Mouse (Mus musculus) right cerebral cortex, postnatal 4 days (tissue): ENCODE measurements at regions not wholly inside any gene's neighbourhood (a gene's known extent, or its start where the extent isn't known, plus 50 kb on each side); places are given as distances from the start of the nearest gene placed in this dataset.

Experiments used
- DNase-seq: peaks from one replicate; pipeline ENCODE4 v3.0.0-alpha.2; 2022

DNA sequence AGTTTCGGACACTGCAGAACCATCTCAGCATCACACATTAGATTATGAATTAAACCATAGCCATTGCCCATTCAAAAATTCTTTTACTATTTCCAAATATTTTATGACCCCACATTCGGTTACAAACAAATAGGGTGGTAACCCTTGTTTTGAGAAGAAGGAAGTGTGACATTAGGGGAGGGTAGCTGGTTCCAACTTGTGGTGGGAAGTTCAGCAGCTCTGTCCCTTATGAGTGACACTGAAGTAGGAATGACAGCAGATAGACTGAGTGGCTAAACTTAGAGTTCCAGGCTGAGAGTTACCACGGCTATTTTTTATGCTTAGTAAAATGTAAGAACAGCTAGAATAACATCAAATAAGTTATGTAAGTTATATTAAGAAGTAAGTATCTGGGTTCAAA is 257.1 kb upstream of the Pkn2 start:
- DNase-seq, result no peak

DNA sequence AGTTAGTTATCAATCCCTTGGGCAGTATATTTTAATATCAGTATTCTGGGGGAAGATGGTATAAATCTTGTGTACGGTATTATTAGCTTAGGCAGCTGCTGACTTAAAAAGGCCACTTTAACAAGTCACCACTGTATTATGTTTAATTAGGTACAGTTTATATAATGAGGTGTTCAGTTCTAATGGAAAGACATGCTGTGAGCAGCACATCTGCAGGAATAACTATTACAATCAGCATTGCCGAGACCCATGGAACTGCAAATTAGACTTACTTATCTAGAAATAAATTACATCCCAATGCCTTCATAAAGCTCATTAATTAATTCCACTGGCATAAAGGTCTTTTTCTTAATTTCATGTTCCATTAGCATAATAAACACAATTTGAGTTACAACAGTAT is 252.7 kb upstream of the Pkn2 start:
- DNase-seq, result no peak

DNA sequence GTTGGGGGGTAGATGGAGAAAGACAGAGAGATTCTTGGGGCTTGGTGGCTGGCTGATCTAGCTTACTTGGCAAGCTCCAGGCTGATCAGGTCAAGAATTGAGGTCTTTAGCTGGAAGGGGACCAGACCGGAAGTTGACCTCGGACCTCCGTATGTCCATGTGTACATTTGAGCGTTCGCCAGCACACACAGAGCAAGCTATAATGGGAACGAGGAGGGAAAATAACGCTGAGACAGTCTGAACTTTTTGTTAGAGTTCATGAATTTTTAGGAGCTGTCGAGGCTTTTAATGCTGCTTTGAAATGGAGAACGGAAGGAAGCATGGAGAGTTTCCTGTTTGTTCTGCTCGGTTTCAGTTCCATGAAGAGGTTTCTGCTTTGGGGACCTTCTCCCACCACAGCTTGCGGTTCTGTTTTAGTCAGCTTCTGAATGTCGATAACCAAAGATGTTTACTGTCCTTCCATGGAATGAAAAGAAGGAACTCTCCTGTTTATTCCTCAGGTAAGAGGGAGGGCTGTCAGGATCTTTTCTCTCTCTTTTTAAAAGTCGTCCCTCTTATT is 226.0 kb upstream of the Pkn2 start:
- DNase-seq, result no peak

DNA sequence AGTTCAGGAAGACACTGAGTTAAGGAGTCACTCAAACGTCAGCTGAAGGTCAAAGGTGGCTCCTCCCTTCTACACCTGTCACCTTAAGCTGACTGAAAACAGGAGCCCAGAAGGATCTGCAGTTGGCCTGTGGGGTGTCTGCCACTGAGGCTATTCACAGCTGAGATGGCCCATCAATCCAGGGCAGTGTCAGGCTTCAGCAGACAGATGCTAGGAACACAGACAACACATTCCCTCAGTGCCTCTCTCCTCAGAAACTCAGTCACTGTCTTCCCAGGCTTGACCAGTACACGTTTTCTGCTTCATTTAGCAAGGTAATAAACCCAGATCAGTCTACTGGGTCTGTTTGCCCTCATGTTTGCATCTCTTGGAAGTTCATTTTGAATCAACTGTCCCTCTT is 222.9 kb upstream of the Pkn2 start:
- DNase-seq, result no peak

DNA sequence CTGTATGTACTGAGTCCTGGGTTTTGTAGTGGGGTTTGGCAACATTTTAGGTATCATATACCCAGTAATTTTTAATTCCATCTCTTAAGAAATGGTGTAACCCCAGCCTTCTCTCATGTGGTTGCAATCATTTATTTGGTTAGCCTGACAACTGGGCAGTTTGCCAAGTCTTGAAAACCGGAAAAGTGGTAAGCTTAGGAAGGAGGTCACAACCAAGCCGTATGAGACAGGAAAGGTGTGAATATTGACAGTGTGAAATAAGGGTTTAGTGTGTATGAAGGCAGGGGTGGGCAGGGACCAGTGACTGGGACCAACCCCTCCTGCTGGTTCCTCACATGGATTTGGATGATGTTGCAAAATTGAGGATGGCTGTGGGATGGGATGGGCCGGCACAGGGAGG is 221.5 kb upstream of the Pkn2 start:
- DNase-seq, result no peak

DNA sequence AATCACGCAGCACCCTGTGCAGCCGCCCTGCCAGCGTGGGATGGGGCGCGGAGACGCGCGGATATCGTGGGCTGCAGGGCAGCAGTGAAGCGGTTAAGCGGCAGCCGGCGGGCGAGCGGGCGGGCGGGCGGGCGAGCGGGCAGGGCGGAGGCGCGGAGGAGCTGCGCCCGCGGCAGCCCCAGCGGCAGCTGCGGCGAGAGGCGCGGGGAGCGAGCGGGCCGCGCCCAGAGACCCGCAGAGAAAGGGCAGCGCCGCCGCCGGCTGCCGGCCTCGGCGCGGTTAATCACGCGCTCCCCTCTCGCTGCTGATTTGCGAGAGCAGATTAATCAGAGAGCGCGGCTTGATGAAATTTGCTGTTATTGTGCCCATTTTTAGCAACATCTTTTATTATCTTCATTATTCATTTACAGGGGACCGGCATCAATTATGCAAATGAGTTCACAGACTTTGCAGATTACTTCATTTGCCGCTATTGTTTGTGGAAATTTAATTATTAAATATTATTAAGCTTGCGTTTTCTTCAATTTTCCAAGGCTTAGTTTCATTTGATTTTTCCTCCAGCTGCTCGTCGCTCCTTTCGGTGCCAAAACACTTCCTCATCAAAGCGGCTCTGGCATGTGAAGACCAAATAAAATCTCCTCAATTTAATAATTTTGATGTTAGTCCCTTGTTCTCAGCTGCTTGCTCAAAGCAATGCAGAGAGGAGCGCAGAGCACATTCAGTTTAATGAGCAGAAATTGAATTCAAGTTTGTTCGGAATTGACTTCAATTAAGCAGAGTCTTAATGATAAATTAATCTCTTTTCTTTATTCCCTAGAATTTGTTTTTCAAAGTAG is 219.2 kb upstream of the Pkn2 start:
- peak; percentile 50 for DNase-seq

DNA sequence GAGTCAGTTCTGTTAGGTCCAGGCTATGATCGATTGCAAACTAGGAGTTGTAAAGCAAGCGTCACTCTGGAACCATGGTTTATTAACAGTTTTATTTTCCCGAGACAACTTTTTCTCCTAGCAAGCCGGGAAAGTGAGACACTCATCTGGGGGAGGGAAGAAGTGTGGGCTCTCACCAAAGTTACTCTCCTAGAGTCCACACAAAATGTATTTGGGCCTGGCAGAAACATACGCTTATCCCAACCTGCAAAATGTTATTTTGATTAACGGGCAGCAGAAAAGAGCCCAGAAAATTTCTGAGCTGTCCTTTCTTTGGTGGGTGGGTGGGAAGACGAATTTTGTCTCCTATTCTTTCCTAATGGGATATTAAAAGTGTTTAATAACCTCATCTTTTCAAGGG is 218.4 kb upstream of the Pkn2 start:
- no peak for DNase-seq

DNA sequence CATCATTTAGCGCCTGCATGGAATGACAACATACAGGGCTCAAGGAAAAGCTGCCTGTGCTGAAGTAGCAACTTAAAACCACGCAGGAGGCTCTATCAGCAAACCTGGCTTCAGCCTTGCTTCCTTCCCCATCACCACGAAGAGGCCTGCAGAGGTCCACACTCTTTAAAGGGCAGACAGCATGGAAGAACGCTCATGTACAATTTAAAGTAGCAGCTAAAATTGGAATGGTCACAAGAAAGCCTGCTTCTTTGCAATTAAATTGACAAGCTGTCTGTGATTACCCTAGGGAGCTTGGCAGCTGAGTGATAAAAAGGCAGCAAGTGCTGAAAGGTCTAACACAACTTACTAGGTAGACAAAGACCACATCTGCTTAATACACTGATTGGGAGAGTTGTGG is 210.4 kb upstream of the Pkn2 start:
- no peak for DNase-seq

DNA sequence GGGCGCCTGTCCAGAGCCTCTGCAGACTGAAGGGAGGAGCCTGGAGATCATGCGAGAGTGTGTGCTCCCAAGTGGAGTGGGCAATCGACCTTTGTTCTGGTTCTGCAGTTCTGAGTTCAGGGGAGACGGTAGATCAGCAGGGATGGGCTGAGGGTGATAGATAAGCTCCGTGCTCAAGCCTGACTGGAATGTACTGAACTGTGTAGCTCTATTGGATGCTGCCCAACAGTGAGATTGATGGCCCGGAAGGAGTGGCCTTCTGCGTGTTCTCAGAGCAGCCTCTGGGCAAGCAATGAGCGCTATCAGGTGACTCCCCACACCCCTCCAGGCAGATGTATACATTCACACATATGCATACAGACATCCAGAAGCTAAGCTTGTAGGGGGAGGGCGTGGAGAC is 209.1 kb upstream of the Pkn2 start:
- no peak for DNase-seq

DNA sequence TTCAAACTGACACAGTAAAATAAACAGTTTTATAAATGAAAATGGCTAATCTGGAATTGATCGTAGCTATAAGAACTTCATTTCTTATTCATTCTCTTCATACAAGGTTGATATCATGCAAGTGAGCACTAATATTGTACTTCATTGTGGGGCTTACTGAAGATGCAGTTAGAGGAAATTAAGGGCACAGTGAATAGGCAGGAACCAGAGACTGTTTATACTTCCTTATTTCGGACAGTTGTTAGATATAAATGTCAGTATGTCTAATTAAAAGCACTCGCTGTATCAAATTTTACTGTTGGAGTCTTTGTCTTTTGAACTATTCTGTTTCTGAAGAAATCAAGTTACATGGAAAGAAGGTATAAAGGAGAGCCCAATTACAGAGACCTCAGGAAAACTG is 208.5 kb upstream of the Pkn2 start:
- no peak for DNase-seq

DNA sequence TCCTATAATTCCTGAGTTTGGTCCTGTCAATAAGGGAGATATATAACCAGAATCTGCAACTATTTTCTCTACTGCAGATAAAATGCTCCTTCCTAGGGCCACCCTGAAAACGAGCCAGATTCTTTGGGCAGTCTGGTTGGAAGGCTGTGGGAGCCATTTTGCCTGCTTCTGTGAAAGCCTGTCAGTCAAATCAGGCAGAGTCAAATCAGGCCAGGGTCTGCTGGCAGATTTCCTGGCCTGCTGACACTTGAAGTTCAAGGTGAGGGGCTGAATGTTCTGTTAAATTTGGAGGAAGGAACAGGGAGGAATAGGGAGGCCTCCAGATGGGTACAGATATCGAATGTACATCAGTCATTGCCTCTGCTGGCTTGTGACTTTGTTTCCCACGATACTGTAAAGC is 206.0 kb upstream of the Pkn2 start:
- DNase-seq, result no peak

DNA sequence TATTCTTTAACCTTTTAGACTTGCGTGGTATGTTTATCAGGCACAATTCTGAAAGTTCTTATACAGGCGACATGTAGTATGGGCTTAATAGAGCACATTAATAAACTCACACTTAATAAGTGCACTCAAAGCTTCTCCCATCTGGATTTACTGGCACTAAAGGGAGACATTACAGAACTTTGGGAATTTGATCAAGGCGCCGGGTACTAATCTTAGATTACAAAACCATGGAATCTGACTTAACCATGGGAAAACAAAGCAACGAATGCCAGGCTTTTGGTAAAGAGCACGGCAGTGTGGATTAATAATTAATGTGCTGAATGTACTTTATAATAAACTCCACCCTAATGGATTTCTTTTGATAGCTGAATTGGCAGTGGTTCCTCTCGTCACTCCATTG is 196.5 kb upstream of the Pkn2 start:
- no peak for DNase-seq

DNA sequence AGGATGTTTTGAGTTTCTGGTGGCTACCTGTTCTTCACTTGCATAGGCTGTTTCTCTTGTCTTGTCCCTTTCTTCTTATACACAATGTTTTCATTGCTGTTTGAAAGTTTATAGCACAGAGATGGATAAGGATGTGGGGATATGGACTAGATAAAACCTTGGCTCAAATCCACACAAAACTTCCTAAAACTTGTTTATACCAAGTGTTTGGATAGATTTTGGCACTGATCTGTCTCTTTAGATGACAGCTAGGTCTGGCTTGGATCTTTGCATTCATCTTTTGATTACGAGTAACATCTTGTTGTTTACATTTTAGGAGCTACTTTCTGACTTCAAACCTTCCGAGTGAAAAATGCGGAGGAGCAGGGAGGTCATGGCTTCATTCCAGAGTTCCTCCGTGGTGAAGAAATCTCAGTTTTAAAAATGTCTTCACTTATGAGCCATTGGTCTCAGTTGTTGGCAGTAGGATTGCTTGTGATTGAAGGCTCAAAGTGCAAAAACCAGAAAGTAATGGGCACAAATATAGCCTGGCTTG is 190.1 kb upstream of the Pkn2 start:
- DNase-seq, result no peak

DNA sequence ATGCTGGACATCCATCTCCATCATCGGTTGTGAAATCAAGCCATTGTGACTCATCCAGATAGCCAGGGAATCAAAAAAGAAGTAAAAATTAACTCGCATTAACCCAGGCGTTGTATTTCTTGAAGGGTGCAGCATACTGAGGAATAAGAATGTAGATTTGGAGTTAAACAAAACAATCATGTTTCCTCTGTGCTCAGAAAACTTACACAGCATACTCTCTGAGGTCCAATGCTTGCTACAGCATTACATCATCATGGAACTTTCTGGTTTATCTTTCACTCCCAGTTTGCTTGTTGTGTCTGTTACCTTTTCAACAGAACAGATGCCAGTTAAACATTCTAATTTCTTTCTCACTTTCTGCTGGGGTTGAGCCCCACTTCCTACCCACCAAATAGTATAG is 173.1 kb upstream of the Pkn2 start:
- no peak for DNase-seq

DNA sequence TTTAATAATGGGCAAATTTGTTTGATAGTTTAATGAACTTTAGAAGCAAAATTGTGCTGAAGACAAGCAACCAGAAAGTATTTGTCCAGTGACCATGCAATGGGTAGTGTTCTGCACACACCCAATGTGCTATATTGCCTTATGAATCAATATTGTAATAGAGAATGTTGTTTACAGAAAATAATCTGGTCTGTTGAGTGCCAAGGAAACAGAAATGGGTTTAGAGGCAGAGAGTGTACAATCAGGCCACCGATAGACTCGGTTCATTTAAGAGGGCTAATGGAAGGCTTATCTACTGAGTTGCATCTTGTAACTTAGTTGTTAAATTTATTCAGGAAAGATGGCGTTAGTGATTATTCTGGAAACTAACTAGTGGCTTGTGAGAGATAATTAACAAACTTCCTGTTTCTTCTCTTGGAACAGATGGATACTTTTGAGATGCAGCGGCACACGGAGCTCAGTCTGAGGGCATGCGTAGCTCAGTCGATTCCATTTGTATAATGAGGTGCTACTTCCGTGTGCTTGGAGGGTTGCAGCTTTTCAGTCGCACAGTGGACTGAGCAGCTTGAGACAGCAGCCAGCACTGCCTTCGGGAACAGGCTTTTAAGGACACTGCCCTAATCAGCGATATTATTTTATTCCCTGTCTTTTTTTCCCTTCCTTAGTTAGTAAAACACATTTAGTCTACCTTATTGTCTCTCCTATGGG is 171.6 kb upstream of the Pkn2 start:
- no peak for DNase-seq

DNA sequence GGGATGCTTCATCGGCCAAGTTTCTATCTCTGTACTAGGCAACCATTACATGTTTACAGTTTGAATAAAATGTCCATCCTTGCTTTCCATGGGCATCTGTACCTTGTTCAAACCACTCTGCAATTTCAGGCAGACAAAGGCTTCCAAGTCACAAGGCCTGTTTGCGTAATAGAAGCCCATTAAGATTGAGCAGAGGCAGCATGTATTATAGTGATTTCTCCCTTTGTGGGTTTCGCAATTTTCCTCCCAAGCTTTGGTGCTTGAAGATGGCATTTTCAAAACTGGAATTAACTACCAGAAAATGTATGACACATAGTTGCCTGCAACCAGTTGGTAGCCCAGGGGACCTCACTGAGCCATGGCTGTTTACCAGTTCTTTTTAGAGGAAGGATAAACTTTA is 158.9 kb upstream of the Pkn2 start:
- no peak for DNase-seq

DNA sequence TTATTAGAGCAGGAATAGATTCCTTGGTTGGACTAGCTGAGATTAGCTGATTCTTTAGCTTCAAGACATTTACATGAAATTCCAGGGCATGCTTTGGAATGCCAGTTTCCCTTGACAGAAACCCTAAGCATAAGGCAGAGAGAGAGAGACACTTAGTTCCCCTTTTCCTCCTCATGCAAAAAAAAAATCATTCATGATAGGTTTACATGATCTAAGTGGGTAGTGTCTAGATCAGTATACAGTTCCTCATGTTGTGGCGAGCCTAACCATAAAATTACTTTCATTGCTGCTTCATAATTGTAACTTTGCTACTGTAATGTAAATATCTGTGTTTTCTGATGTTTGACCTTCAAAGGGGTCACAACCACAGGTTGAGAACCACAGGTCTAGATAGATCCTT is 154.3 kb upstream of the Pkn2 start:
- no peak for DNase-seq

DNA sequence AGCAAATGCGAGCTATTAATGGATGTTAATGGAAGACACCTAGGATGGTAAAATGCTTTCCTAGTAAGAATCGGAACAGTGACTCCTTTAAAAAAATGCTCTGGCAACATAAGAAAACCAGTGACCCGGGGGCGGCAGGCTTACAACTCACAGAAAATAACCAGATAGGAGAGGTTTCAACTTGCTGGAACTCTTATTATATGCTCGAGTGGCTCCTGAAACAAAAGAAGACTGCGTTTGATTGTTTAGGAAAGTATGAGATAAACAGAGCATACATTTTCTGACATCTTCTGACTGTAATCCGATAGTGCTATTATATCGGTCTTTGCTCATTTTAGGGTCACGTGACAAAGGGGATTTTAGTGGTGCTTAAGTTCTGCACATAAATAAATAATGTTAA is 152.8 kb upstream of the Pkn2 start:
- no peak for DNase-seq

DNA sequence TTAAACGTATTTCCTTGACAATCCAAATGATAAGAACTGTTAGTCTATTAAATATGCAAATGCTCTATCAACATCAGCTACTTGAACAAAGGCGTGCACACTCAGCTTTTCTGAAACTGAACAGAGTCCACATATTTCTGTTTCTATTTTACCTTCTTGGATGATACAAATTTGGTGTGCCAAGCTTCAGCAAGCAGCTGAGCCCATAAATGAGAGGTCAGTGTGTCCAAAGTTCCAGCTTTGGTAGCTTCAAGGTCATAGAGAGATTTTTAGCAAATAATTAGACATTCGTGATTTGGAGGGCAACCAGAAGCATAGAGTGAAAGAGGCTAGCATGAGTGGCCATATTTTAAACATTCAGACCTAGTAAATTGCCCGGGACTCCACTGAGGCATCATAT is 140.7 kb upstream of the Pkn2 start:
- no peak for DNase-seq

DNA sequence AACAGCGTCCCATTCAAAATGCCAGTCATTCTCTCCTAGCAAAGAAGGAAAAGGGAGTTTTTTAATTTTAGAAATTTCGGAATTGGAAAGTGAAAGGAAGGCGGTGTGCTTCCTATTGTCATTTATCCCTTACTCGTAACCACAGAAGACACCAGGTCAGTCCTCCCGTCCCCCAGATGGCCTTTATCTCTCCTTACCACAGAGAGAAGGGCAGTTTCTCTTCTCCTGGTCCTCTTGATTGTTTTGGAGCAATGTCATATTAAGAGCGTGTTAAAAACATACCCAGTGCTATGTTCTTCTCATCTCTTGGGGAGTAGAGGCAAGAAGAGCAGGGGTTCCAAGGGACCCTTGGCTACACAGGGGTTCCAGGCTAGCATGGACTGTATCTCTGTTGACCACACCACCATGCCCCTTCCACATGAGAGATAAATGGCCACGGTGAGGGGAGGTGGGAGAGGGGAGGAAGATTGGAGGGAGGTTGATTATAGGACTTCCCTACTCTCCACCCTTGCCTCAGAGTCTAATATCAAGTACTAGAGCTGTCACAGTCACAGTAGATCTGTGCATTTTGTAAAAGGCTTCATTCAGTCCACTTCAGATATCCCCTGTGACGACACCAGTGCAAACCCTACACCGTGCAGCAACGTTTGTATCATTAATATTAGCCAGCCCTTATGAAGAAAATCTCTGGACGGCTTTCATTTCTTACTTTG is 139.5 kb upstream of the Pkn2 start:
- no peak for DNase-seq

DNA sequence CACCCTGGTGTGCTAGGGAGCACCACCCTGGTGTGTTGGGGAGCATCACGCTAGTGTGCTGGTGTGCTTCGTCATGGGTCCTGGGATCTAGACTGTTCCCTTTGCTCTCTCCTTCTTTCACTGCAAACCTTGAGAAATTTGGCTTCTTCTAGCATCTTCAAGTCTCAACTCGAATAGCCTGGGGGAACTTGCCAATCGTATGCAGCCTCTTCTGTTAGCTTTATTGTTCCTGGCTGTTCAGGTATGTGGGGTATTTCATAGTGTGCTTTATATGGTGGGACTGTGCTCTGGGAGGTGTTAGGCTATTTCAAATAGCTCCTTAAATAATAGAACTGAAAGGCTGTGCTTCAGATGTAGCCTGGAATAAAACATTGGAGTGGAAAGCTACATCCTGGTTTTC is 135.7 kb upstream of the Pkn2 start:
- no peak for DNase-seq

DNA sequence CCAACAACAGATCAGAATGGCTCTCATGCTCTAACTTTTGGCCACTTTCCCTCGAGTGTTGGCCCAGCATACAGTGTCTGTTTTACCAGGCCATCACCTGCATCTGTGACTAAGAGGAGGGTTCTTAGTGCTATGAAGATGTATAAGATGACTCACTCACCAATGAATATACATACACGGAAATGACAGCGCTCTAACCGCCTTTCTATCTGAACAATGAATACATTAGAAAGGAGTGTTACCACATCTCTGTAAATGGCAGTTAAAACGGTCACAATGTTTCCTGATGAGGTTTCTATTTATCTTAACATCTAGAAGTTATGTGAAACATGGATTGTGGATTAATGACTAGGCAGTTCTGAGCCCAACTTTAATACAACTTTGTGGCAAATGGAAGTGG is 135.0 kb upstream of the Pkn2 start:
- no peak for DNase-seq

DNA sequence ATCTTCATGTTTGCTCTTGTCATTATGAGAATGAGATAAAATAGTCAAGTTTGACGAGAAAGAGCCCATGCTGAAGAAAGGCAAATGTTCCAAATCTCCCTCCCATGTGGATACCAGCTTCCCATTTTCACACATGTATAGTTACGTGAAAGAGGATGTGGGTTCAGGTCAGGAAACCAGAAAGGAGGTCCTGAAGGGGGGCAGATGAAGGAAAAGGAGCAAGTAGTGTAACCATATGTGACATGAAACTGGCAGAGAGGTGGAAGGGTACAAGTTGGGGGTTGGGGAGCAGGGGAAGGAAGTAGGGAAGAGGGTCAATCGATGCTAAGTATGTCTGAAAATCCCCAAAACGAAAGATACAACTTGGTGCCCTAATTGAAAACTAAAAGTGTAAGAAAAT is 132.6 kb upstream of the Pkn2 start:
- DNase-seq, result no peak

DNA sequence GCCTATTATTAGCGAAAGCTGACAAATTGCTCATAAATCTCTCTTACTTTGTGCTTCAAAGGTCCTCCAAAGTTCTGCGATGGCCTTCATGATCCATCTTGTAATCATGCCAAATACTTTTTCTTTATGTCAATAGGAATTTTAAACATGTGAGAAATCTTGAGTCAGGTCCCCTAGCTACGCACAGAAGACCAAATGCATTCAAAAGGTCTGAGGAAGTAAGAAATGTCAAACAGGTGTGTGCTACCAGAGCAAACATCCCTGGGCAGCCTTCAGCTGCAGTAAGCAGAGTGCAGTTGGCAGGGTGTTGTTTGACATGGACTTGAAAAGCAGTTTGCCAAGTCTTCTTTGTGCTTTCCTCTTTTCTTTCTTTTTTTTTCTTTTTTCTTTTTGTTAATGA is 125.2 kb upstream of the Pkn2 start:
- no peak for DNase-seq
